Mouse (Mus musculus) limb, embryonic 13.5 days (tissue): ENCODE measurements around the gene Mars2. TPM values are rescaled to one million over a fixed set of nuclear protein-coding genes. Genes with fewer than 3 reads are reported as not detected.
A peak's percentile ranks its signal among the peaks of the same experiment; 100 is the strongest.

Experiments
- ATAC-seq: fragments of 200-750 bp; cut with Nextera tagmentation; 2 replicates; pipeline ENCODE4 v1.8.0; 2017; ENCODE audit warnings: low read depth, moderate number of reproducible peaks, moderate TSS enrichment; ENCODE audit not compliant: low FRiP score
- H3K27ac ChIP-seq: fragments of 300-500 bp; sonication (generic); 2 replicates; pipeline ENCODE4 v1.5.1; 2015; ENCODE audit warnings: inconsistent platforms, mild to moderate bottlenecking, moderate library complexity
- H3K27me3 ChIP-seq: fragments of 300-500 bp; sonication (generic); 2 replicates; pipeline ENCODE4 v1.6.1; 2015; ENCODE audit warnings: mild to moderate bottlenecking, inconsistent platforms
- H3K36me3 ChIP-seq: fragments of 300-500 bp; sonication (generic); 2 replicates; pipeline ENCODE4 v1.6.1; 2015; ENCODE audit warnings: inconsistent platforms, mild to moderate bottlenecking, moderate library complexity
- H3K4me1 ChIP-seq: fragments of 300-500 bp; sonication (generic); 2 replicates; pipeline ENCODE4 v1.6.1; 2015; ENCODE audit warnings: inconsistent platforms
- H3K4me2 ChIP-seq: fragments of 300-500 bp; sonication (generic); replicated peaks from 2 replicates; pipeline ENCODE4 v1.6.1; 2015; ENCODE audit warnings: inconsistent platforms, mild to moderate bottlenecking, moderate library complexity
- H3K4me3 ChIP-seq: fragments of 300-500 bp; sonication (generic); 2 replicates; pipeline ENCODE4 v1.5.1; 2015; ENCODE audit warnings: moderate library complexity, mild to moderate bottlenecking, inconsistent platforms
- H3K9ac ChIP-seq: fragments of 300-500 bp; sonication (generic); 2 replicates; pipeline ENCODE4 v1.6.1; 2015; ENCODE audit warnings: mild to moderate bottlenecking, inconsistent platforms
- H3K9me3 ChIP-seq: fragments of 300-500 bp; sonication (generic); 2 replicates; pipeline ENCODE4 v1.6.1; 2016; ENCODE audit warnings: inconsistent platforms
- WGBS: fragments of 180-500 bp; shearing (Covaris S2); methylation state at CpG from one replicate; pipeline ENCODE4 v1.1.7; 2015; 5-methylcytosine and 5-hydroxymethylcytosine counted together
- polyA plus RNA-seq: library from polyadenylated mRNA; unstranded; fragments of >200 nt; fragmentation: Nextera tagmentation; extraction: Ambion mirVana; gene quantifications from 2 replicates; pipeline ENCODE4 v1.2.1, GENCODE M21; 2015

Mars2 gene
- polyA plus RNA-seq, 1 experiment from 2014 or later = 2.7 TPM

DNA sequence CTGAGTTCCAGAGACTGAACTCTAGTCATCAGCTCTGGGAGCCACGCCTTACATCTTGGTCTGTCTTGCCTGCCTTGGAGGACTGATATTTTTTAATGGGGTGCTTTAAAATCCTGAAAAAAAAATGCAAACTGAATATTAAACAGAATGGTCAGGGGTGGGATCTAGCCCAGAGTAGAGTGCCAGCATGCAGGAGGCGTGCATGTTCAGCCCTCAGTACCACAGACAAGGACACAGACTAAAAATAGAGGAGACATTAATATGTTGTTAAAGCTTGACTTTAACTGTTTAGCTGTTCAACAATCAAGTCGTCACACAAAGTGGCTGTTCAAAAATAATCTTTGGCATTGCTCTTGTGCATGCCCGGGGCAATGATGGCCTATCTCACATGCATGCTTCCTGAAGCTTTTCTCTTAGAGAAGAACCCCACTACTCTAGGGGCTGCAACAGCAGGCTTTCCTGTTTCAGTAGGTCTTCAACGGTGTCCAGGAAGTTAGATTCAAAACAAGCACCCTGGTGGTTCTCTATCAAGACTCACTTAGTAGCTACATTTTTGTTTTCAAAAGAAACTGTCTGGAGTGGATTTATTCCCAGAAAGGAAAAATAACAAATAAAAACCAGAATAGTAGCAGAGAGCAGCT, 28.4 kb upstream of the Mars2 start:
- WGBS = 81% methylated on average over 5 of the region's 5 CpGs
- Histone ChIP-seq H3K27ac (no peak overlapping the region), H3K9me3 (no peaks in the 10 kb centered on the region), H3K4me1 (peaks cover 14% of the 10 kb centered on the region), H3K4me3 (no peak overlapping the region), H3K4me2 (no peak overlapping the region), H3K9ac (no peak overlapping the region), H3K36me3 (peaks cover 59% of the 10 kb centered on the region), H3K27me3 (no peaks in the 10 kb centered on the region)
- ATAC-seq = no peak

DNA sequence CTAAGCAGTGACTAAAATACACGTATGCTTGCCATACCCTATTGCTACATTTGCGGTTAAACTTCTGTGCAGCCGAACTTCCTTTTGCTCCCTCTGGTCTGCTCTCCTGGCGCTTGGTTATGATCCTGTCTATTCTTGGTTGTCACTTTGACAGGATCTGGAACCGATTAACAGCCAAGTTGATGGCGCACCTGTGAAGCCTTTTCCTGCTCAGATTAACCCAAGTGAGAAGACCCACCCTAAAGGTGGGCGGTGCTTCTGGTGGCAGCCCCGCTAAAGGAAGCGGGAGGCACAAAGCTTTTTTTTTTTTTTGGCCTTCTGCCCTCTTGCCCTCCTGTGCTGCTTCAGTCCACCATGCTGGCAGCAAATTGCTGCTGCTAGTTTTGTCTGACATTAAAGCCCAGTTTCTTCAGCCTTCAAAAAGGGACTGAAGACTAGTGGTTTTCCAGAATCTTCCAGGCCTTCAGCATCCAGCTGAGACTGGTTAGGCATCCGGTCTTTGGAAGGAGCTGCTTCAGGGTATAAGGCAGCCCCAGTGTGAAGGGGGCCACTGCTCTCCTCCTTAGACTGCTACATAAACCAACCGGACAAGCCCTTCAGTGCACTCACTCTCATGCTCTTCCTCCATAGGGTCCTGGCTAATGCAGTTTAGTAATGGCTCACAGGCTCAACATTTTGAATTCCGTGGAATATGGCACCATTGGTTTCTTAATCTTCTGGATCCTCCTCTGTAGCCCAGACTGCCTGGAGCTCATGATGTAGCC, 26.6 kb upstream of the Mars2 start:
- ATAC-seq = peak; percentile 73
- H3K4me1 ChIP-seq = peaks cover 14% of the 10 kb centered on the region
- H3K9me3 ChIP-seq = no peaks in the 10 kb centered on the region
- H3K9ac ChIP-seq = no peak overlapping the region
- H3K36me3 ChIP-seq = peaks cover 49% of the 10 kb centered on the region
- H3K27ac ChIP-seq = peak overlapping the region; percentile 52; the same call in 1 of the 2 replicates
- H3K4me3 ChIP-seq = no peak overlapping the region
- H3K4me2 ChIP-seq = no peak overlapping the region; the same call in 1 of the 2 replicates
- no peaks in the 10 kb centered on the region for H3K27me3 ChIP-seq
- WGBS = 24% methylated on average over 12 of the region's 12 CpGs

DNA sequence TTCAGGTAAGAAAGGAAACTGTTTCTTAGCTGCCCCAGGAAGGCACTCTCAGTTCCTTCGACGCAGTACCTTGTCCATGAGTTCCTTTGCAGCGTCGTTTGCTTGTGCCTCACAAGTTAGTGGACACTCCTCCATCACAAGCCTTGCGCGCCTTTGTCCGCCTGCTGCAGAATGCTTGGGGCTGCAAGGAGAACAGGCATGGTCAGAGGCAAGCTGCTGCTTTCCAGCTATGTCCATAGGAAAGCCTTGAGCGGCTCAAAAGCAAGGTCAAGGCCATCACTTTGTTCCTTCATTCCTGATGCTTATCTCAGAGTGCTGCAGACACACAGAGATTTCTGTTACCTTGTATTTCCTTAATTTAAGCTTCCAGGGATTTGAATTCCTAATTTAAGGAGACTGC, 25.9 kb upstream of the Mars2 start:
- 84% methylated on average over 8 of the region's 8 CpGs for WGBS
- H3K9ac ChIP-seq = no peak overlapping the region
- ATAC-seq = no peak

DNA sequence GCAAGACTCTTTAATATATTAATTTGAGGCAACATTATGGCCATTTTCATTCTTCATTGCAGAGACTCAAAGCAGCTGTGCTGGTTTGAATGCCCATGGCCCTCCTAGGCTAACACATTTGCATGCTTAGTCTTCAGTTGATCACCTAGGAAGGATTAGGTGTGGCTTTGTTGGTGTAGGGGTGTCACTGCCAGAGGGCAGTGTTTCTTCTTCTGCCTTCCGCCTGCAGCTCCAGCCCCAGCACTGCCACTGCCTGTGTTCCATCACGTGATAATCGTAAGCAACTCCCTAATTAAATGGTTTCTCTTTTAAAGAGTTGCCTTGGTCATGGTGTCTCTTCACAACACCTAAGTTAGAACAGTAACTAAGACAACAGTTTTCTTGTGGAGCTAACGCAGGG, 24.2 kb upstream of the Mars2 start:
- Histone ChIP-seq H3K4me1 (peaks cover 32% of the 10 kb centered on the region), H3K4me2 (no peak overlapping the region), H3K27me3 (no peaks in the 10 kb centered on the region), H3K36me3 (peaks cover 39% of the 10 kb centered on the region), H3K9me3 (no peaks in the 10 kb centered on the region), H3K4me3 (no peak overlapping the region), H3K27ac (no peak overlapping the region), H3K9ac (no peak overlapping the region)
- WGBS = 85% methylated on average over 4 of the region's 4 CpGs
- no peak for ATAC-seq

More for the DNA sequence above, 25.9 kb upstream of the Mars2 start:
- H3K9me3 ChIP-seq = no peaks in the 10 kb centered on the region
- peaks cover 45% of the 10 kb centered on the region for H3K36me3 ChIP-seq
- no peak overlapping the region for H3K27ac ChIP-seq
- H3K4me2 ChIP-seq = no peak overlapping the region
- H3K27me3 ChIP-seq = no peaks in the 10 kb centered on the region
- H3K4me1 ChIP-seq = peaks cover 16% of the 10 kb centered on the region
- no peak overlapping the region for H3K4me3 ChIP-seq

DNA sequence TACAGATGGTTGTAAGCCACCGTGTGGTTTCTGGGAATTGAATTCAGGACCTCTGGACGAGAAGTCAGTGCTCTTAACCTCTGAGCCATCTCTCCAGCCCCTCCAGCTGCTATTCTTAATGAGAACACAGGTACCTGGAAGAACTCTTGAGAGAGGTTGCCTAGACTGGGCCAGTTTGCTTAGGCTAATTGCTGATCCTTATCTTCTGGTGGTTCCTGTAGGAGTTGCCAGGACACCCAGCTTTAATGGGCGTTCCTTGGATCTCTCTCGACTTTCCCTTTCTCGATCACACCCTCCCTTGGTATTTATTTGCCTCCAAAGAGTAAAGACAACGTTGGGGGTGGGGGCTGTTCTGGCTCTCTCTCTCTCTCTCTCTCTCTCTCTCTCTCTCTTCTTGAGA, 23.5 kb upstream of the Mars2 start:
- no peaks in the 10 kb centered on the region for H3K9me3 ChIP-seq
- WGBS = 49% methylated on average over 6 of the region's 6 CpGs
- no peak for ATAC-seq
- H3K4me3 ChIP-seq = no peak overlapping the region
- H3K9ac ChIP-seq = no peak overlapping the region
- peaks cover 36% of the 10 kb centered on the region for H3K4me1 ChIP-seq
- H3K27ac ChIP-seq = no peak overlapping the region
- peaks cover 34% of the 10 kb centered on the region for H3K36me3 ChIP-seq
- H3K27me3 ChIP-seq = no peaks in the 10 kb centered on the region
- no peak overlapping the region for H3K4me2 ChIP-seq

DNA sequence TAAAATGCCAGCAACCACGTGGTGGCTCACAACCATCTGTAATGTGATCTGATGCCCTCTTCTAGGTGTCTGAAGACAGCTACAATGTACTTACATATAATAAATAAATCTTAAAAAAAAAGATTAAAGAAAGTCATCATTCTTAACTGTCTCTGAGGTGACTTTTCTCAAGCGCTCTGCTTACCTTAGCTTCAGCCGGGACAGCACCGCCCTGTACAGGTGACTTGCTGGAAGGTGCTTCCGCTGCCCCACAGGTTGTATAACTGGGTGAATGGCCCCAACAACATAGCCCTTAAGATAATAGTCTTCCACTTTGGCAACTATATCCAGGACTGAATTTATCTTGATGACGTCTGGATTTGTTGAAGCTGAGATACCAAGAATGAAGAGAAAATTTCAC, 23.0 kb upstream of the Mars2 start:
- H3K27me3 ChIP-seq = no peaks in the 10 kb centered on the region
- no peak overlapping the region for H3K27ac ChIP-seq
- ATAC-seq = no peak
- H3K9ac ChIP-seq = no peak overlapping the region
- no peaks in the 10 kb centered on the region for H3K9me3 ChIP-seq
- H3K4me1 ChIP-seq = peaks cover 36% of the 10 kb centered on the region
- WGBS = 82% methylated on average over 6 of the region's 6 CpGs
- H3K4me3 ChIP-seq = no peak overlapping the region
- H3K36me3 ChIP-seq = peaks cover 29% of the 10 kb centered on the region
- H3K4me2 ChIP-seq = no peak overlapping the region

DNA sequence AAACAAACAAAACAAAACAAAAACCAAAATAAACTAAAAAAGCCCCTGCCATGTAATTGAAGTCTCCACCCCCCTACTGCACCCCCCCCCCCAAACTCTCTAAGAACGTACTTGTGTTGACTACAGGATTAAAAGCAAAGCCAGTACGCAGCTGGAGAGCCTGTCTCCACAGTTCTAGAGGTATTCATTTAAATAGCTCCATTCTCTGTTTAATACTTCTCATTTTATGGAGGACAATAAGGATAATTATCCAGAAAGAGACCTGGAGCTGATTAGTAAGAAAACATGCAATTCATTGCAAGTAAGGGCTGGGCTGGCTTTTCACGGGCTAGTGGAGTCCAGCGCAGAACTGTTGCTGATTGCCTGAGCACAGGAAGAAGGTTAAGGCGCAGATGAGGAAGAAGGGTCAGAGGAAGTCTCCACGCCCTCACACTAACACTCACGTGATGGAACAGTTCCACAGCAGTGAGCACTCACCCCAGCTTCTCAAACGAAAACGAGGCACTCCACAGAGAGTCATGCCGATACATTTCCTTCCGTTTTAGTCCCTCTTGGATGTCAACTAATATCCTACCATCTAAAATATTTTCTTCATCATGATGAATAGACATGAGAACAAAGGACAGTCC, 21.7 kb upstream of the Mars2 start:
- Histone ChIP-seq H3K9me3 (no peaks in the 10 kb centered on the region), H3K27me3 (no peaks in the 10 kb centered on the region)

DNA sequence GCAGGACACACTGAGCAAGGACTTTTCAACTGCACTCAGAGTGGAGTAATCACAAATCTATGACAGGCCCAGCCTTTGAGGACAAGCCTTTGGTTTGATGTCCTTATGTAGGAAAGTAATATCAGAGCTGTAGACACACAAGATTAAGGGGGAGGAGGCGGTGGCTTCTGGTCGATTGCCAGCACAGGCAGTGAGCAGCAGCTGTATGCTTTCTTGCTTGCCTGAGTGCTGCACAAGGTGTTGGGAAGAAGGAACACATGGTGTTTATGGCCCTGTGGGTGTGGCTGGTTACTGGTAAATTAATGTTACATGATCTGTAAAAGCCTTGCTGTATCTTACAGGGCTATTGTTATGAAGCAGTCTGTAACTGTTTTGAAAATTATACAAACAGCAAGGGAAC, 19.8 kb upstream of the Mars2 start:
- peaks cover 40% of the 10 kb centered on the region for H3K4me1 ChIP-seq
- no peaks in the 10 kb centered on the region for H3K27me3 ChIP-seq
- no peak overlapping the region for H3K27ac ChIP-seq
- H3K4me2 ChIP-seq = no peak overlapping the region
- H3K4me3 ChIP-seq = no peak overlapping the region
- WGBS = 11% methylated on average over 2 of the region's 2 CpGs
- no peaks in the 10 kb centered on the region for H3K9me3 ChIP-seq
- peak; percentile 59; the same call in 1 of the 2 replicates for ATAC-seq
- H3K36me3 ChIP-seq = peaks cover 16% of the 10 kb centered on the region
- H3K9ac ChIP-seq = no peak overlapping the region; the same call in 1 of the 2 replicates

More for the DNA sequence above, 21.7 kb upstream of the Mars2 start:
- peaks cover 29% of the 10 kb centered on the region for H3K36me3 ChIP-seq
- H3K4me3 ChIP-seq = no peak overlapping the region
- no peak for ATAC-seq
- WGBS = 53% methylated on average over 11 of the region's 11 CpGs
- no peak overlapping the region for H3K27ac ChIP-seq
- H3K9ac ChIP-seq = no peak overlapping the region
- no peak overlapping the region for H3K4me2 ChIP-seq
- H3K4me1 ChIP-seq = peaks cover 32% of the 10 kb centered on the region

DNA sequence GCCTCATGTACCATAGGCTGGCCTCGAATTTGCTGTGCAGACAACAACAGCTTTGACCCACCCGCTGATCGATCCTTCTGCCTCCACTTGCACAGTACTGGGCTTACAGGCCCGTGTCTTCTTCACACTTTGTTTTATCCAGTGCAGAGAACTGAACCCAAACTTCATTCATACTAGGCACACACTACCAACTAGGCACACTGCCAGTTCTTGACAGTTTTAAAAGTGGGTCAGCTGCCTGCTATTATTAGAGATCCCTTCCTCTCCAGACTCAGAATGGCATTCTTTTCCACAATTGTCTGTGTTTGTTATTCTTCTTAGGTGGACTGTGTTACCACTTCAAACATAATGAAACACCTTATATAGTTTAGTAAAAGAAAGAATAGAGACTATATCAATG, 15.6 kb upstream of the Mars2 start:
- Histone ChIP-seq H3K9me3 (no peaks in the 10 kb centered on the region), H3K4me2 (0 out of 2 replicates have a peak overlapping the region, but pooled peaks have one; percentile 11), H3K27ac (no peak overlapping the region; the same call in 1 of the 2 replicates), H3K9ac (no peak overlapping the region), H3K4me1 (peaks cover 56% of the 10 kb centered on the region), H3K4me3 (no peak overlapping the region), H3K36me3 (no peaks in the 10 kb centered on the region; the same call in 1 of the 2 replicates), H3K27me3 (no peaks in the 10 kb centered on the region)
- 83% methylated on average over 4 of the region's 4 CpGs for WGBS
- no peak for ATAC-seq

DNA sequence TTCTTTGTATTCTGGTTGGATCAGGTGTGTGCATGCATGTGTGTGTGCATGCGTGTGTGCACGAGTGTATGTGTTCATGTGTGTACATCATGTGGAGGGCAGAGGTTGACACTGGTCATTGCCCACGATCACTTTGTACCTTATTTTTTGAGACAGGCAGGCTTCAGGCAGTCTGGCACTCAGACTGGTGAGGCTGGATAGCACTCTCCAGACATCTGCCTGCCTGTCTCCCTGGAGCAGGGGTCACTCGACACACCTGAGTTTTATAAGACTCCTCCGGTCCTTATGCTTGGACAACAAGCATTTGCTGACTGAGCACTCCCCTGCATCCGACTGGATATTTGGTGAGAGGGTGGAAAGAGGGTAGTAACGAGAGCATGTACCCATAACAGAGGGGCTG, 14.0 kb upstream of the Mars2 start:
- Histone ChIP-seq H3K27ac (no peak overlapping the region), H3K4me3 (no peak overlapping the region), H3K27me3 (no peaks in the 10 kb centered on the region), H3K36me3 (no peaks in the 10 kb centered on the region; the same call in 1 of the 2 replicates), H3K4me2 (peak overlapping the region; percentile 63), H3K9ac (no peak overlapping the region), H3K9me3 (no peaks in the 10 kb centered on the region), H3K4me1 (peaks cover 47% of the 10 kb centered on the region)
- ATAC-seq = no peak
- 85% methylated on average over 7 of the region's 7 CpGs for WGBS

DNA sequence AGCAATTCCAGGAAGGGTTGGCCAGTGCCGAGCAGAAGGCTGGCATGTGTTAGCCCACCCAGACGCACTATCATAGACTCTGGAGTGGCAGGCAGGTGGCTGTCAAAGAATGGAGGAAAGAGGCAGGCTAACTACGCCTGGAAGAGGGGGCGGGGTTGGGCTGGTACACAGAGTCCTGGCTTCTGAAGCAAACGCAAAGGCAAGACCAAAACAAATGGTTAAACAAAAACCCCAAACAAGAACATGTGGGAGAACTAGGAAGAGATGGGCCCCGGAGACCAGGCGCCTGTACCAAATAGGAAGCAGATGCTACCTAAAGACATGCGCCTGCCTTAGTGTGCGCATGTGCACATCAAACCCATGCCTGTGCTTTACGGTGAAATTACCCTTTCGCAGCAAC, 12.9 kb upstream of the Mars2 start:
- Histone ChIP-seq H3K4me3 (peak overlapping the region; percentile 64), H3K4me1 (peaks cover 46% of the 10 kb centered on the region), H3K9ac (peak overlapping the region; percentile 80), H3K27me3 (no peaks in the 10 kb centered on the region), H3K9me3 (no peaks in the 10 kb centered on the region), H3K36me3 (no peaks in the 10 kb centered on the region; the same call in 1 of the 2 replicates), H3K4me2 (peak overlapping the region; percentile 63), H3K27ac (peak overlapping the region; percentile 17; the same call in 1 of the 2 replicates)
- peak; percentile 66 for ATAC-seq
- WGBS = 15% methylated on average over 11 of the region's 11 CpGs

DNA sequence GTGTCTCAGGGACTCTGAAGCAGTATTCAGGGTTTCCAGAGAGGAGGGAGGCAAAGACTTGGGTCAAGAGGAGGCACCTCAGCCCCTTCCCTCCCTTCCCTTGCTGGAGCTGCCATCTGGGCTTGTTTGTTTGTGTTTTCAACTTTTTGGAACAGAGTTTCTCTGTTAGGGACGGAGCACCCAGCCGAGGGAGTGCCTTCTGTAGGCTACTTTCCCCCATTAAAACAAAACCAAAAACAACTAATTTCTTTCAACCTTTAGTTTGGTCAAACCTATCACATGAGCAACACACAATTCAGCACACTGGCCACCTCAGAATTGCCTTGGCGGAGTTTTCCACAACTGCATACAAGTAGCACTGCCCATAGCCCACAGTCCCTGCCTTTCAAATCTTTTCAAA, 11.6 kb upstream of the Mars2 start:
- Histone ChIP-seq H3K4me2 (peak overlapping the region; percentile 63), H3K36me3 (no peaks in the 10 kb centered on the region; the same call in 1 of the 2 replicates), H3K9ac (peak overlapping the region; percentile 80), H3K9me3 (no peaks in the 10 kb centered on the region), H3K27ac (peak overlapping the region; percentile 86), H3K4me1 (peaks cover 42% of the 10 kb centered on the region), H3K27me3 (no peaks in the 10 kb centered on the region), H3K4me3 (peak overlapping the region; percentile 64)
- ATAC-seq = peak; percentile 15
- 12% methylated on average over 3 of the region's 3 CpGs for WGBS
